Mouse (Mus musculus): ENCODE results near the gene Ube2f. TPM values are rescaled to one million over a fixed set of nuclear protein-coding genes. Genes with fewer than 3 reads are reported as not detected.

Gene Ube2f
- total RNA-seq, 4 experiments from 2014 or later: 39.6 to 52.2 (median 45.2) TPM

Other genes with a start within 250 kb of the Ube2f start
- not detected for gene Rbm44, start 105.2 kb upstream of the Ube2f start, total RNA-seq (2022)
- gene Ramp1, start 70.5 kb upstream of the Ube2f start, total RNA-seq (2022): 1 to 10 TPM; 3.4 to 5.1 (median 4.5) TPM
- gene Scly, start 48.0 kb downstream of the Ube2f start, total RNA-seq (2022): 10 to 100 TPM; 15.5 to 20.3 (median 19.3) TPM
- not detected for gene Espnl, start 71.8 kb downstream of the Ube2f start, total RNA-seq (2022)
- 10 to 100 TPM; 36.7 to 52.8 (median 42.5) TPM for gene Klhl30, start 100.7 kb downstream of the Ube2f start, total RNA-seq (2022)
- gene Erfe, start 116.1 kb downstream of the Ube2f start, total RNA-seq (2022): under 1 TPM in 1 of 4 experiments, not detected in 3; 0.09 TPM
- gene Ilkap, start 148.5 kb downstream of the Ube2f start, total RNA-seq (2022): 10 to 100 TPM; 41.5 to 53.3 (median 44.4) TPM
- 10 to 100 TPM; 18.6 to 20.4 (median 20.0) TPM for gene Hes6, start 163.7 kb downstream of the Ube2f start, total RNA-seq (2022)
- gene Per2, start 209.0 kb downstream of the Ube2f start, total RNA-seq (2022): 10 to 100 TPM in 3 of 4 experiments, 1 to 10 TPM in 1; 8.3 to 15.0 (median 13.5) TPM
- gene Traf3ip1, start 244.3 kb downstream of the Ube2f start, total RNA-seq (2022): 1 to 10 TPM; 4.2 to 5.4 (median 4.9) TPM

Measured in heart, adult 8-10 months (tissue).